ENCODE assay signal across 12 mouse cellular contexts in the genomic region with DNA sequence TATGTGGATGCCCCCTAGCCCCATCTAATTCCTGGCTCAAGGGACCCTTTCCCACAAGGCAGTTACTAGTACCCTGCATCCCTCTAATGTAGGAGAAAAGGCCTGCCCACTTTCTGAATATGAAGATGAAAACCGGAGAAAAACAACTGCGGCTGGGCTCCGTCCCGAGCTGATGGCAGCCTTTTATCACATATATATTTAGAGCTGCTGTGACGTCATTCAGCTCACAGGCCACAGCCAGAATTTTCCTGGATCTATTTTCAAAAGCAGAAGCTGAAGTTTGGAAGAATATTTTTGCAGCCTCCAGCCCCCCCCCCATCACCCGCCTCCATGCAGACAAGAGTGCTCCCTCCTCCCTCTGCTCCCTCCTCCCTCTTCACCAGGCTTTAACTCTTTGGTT. TPM values are rescaled to one million over a fixed set of nuclear protein-coding genes. Genes with fewer than 3 reads are reported as not detected.
DNase-seq lines count a peak whose midpoint lies in the region; ATAC-seq and TF ChIP-seq lines count a peak whose summit lies in the region.
"Had no signal": no experiment of that assay in that cellular context is flagged by ENCODE, and none has a peak within 500 bp of the region (broad histone marks: within the 10 kb centered on the region; RNA-seq: fewer than 3 reads in every experiment).

No protein-coding gene starts in this region.

- H3K4me1 ChIP-seq in hindbrain, postnatal 0 days (ENCODE audit: insufficient read depth, low read length): peaks cover 20% of the 10 kb centered on the region
- no peaks in the 10 kb centered on the region; the same call in 1 of the 2 replicates for H3K4me1 ChIP-seq in hindbrain, embryonic 11.5 days (replicated peaks; ENCODE audit: control insufficient read depth, insufficient read depth, low read length)
- H3K4me1 ChIP-seq in heart, embryonic 14.5 days (ENCODE audit: control insufficient read depth in 2 of 2, insufficient read depth in 2 of 2, low read length in 2 of 2): peaks cover 20 to 27% of the 10 kb centered on the region in 2 experiments

- WGBS in hindbrain, postnatal 0 days: 62% methylated on average over 6 of the region's 6 CpGs
- 84% methylated on average over 6 of the region's 6 CpGs for WGBS in hindbrain, embryonic 11.5 days
- WGBS in heart, embryonic 14.5 days: 6% methylated on average over 6 of the region's 6 CpGs
- 59% methylated on average over 6 of the region's 6 CpGs for WGBS in macrophage (ENCODE audit: missing documents)

- no peak overlapping the region for H3K4me3 ChIP-seq in hindbrain, postnatal 0 days (ENCODE audit: low read length)
- H3K4me3 ChIP-seq in hindbrain, embryonic 11.5 days (ENCODE audit: low read depth, low read length): no peak overlapping the region
- no peak overlapping the region for H3K4me3 ChIP-seq in heart, embryonic 14.5 days (ENCODE audit: control insufficient read depth in 1 of 2, insufficient read depth in 1 of 2, low read depth in 1 of 2, low read length in 2 of 2)
- no peak overlapping the region for H3K4me3 ChIP-seq in macrophage (ENCODE audit: inconsistent target)
- H3K4me3 ChIP-seq: erythroblast, embryonic 14.5 days; hindbrain, embryonic 13.5 days; liver, embryonic 15.5 days had no signal

- H3K4me2 ChIP-seq in hindbrain, postnatal 0 days (ENCODE audit: low read depth, low read length): no peak overlapping the region
- no peak overlapping the region for H3K4me2 ChIP-seq in hindbrain, embryonic 11.5 days (replicated peaks; ENCODE audit: low read depth, low read length)
- H3K4me2 ChIP-seq in heart, embryonic 14.5 days (ENCODE audit: low read length): peak overlapping the region; percentile 42
- H3K4me2 ChIP-seq: hindbrain, embryonic 13.5 days; liver, embryonic 15.5 days had no signal

- TF ChIP-seq CTCF in hindbrain, postnatal 0 days (IDR thresholded peaks at IDR 0.05; ENCODE audit: low read depth): no peak

- H3K27me3 ChIP-seq in hindbrain, postnatal 0 days (ENCODE audit: insufficient read depth, low read length): no peaks in the 10 kb centered on the region
- H3K27me3 ChIP-seq in hindbrain, embryonic 11.5 days (ENCODE audit: control insufficient read depth, insufficient read depth, low read length): no peaks in the 10 kb centered on the region
- no peaks in the 10 kb centered on the region for H3K27me3 ChIP-seq in heart, embryonic 14.5 days (ENCODE audit: control insufficient read depth, insufficient read depth, low read length)
- H3K27me3 ChIP-seq: hindbrain, embryonic 13.5 days; liver, embryonic 15.5 days had no signal

- peak; percentile 5 for DNase-seq in hindbrain, postnatal 0 days (ENCODE audit: low spot score)
- DNase-seq in hindbrain, embryonic 11.5 days (ENCODE audit: low spot score): no peak
- DNase-seq in urinary bladder, postnatal 14 days (ENCODE audit: low spot score): no peak
- no peak for DNase-seq in adrenal gland, postnatal 4 days (ENCODE audit: low spot score in 2 of 2)
- DNase-seq: kidney, postnatal 36 days; thymus, postnatal 25 days had no signal

- ATAC-seq in hindbrain, postnatal 0 days: no peak
- ATAC-seq in hindbrain, embryonic 11.5 days (ENCODE audit: low FRiP score): no peak
- ATAC-seq in frontal cortex, adult (ENCODE audit: low TSS enrichment): peak; percentile 60
- ATAC-seq in heart, embryonic 14.5 days (ENCODE audit: insufficient number of reproducible peaks, insufficient read depth, low FRiP score, low read depth): 0 out of 2 replicates have a peak, but pooled peaks have one; percentile 10

- 0 out of 2 replicates have a peak overlapping the region, but pooled peaks have one; percentile 9 for H3K9ac ChIP-seq in hindbrain, postnatal 0 days (replicated peaks; ENCODE audit: low read length)
- H3K9ac ChIP-seq in hindbrain, embryonic 11.5 days (ENCODE audit: low read depth, low read length): no peak overlapping the region
- H3K9ac ChIP-seq in heart, embryonic 14.5 days (ENCODE audit: low read length): peak overlapping the region; percentile 14; the same call in 1 of the 2 replicates
- H3K9ac ChIP-seq: hindbrain, embryonic 13.5 days; liver, embryonic 15.5 days had no signal

- H3K79me2 ChIP-seq in macrophage (ENCODE audit: inconsistent target): peaks cover 22% of the 10 kb centered on the region; the same call in 1 of the 2 replicates

- H3K9me3 ChIP-seq in hindbrain, postnatal 0 days (ENCODE audit: low read length): no peaks in the 10 kb centered on the region
- no peaks in the 10 kb centered on the region for H3K9me3 ChIP-seq in hindbrain, embryonic 11.5 days (ENCODE audit: control insufficient read depth, low read length)
- H3K9me3 ChIP-seq in heart, embryonic 14.5 days (ENCODE audit: control insufficient read depth, low read length): no peaks in the 10 kb centered on the region
- H3K9me3 ChIP-seq: hindbrain, embryonic 13.5 days; liver, embryonic 15.5 days had no signal

- peak overlapping the region; percentile 60; the same call in 1 of the 2 replicates for H3K27ac ChIP-seq in hindbrain, postnatal 0 days
- no peak overlapping the region for H3K27ac ChIP-seq in hindbrain, embryonic 11.5 days (ENCODE audit: low read depth, low read length)
- peak overlapping the region; percentile 31 to 63 for H3K27ac ChIP-seq in heart, embryonic 14.5 days (replicated peaks in 1 of 2; ENCODE audit: control insufficient read depth in 1 of 2, insufficient read depth in 1 of 2, low read depth in 2 of 2, low read length in 2 of 2)
- H3K27ac ChIP-seq in macrophage: peak overlapping the region; percentile 60; the same call in 1 of the 2 replicates
- H3K27ac ChIP-seq: hindbrain, embryonic 13.5 days; liver, embryonic 15.5 days had no signal

- no peaks in the 10 kb centered on the region for H3K36me3 ChIP-seq in hindbrain, postnatal 0 days (ENCODE audit: insufficient read depth, low read length)
- no peaks in the 10 kb centered on the region for H3K36me3 ChIP-seq in hindbrain, embryonic 11.5 days (ENCODE audit: control insufficient read depth, insufficient read depth, low read length)
- no peaks in the 10 kb centered on the region for H3K36me3 ChIP-seq in heart, embryonic 14.5 days (ENCODE audit: control insufficient read depth, insufficient read depth, low read length)
- peaks cover 39% of the 10 kb centered on the region for H3K36me3 ChIP-seq in macrophage (ENCODE audit: inconsistent target)
- H3K36me3 ChIP-seq: hindbrain, embryonic 13.5 days; liver, embryonic 15.5 days had no signal

RNA-seq across cellular contexts. Expression of a gene that starts 27.9 kb away (rescaled TPM):
- total RNA-seq in hindbrain, postnatal 0 days (2014; rRNA removed): 43.4 and 52.4 TPM in 2 replicates
- 21.6 and 23.9 TPM in 2 replicates for polyA plus RNA-seq in hindbrain, postnatal 0 days (2015; fragmentation: Nextera tagmentation; extraction: Ambion mirVana)
- 4.9 and 7.7 TPM in 2 replicates for polyA plus RNA-seq in hindbrain, embryonic 11.5 days (2014; fragmentation: Nextera tagmentation; extraction: Ambion mirVana)
- polyA plus RNA-seq in heart, embryonic 14.5 days (2014; fragmentation: Nextera tagmentation; extraction: Ambion mirVana): 0.15 and 0.42 TPM in 2 replicates
- 100 to 1,000 TPM in 8 of 26 experiments, 10 to 100 TPM in 18; 28.5 to 164 (median 75.8) TPM for total RNA-seq in macrophage (2018; cell fraction: chromatin; rRNA removed)
- total RNA-seq in macrophage (2018; cell fraction: cytosol; rRNA removed): 10 to 100 TPM in 12 of 26 experiments, 1 to 10 TPM in 14; 3.4 to 23.5 (median 9.3) TPM
- total RNA-seq in macrophage (2018; cell fraction: nucleus; rRNA removed): 10 to 100 TPM in 25 of 26 experiments, 1 to 10 TPM in 1; 4.9 to 86.6 (median 40.1) TPM
- polyA plus RNA-seq in macrophage (2018): 2.1 to 32.2 TPM (median 15.3 TPM) in 3 replicates
- total RNA-seq in adrenal gland, postnatal 4 days (2021): 1 to 10 TPM; 7.1 to 7.4 TPM
- polyA plus RNA-seq: erythroblast, embryonic 14.5 days had no signal

RNA-seq across cellular contexts. Expression of a gene that starts 30.1 kb away (rescaled TPM):
- total RNA-seq in hindbrain, postnatal 0 days (2014; rRNA removed): 3.5 and 3.8 TPM in 2 replicates
- polyA plus RNA-seq in hindbrain, postnatal 0 days (2015; fragmentation: Nextera tagmentation; extraction: Ambion mirVana): 2.6 and 3.0 TPM in 2 replicates
- 2.6 and 3.4 TPM in 2 replicates for polyA plus RNA-seq in hindbrain, embryonic 11.5 days (2014; fragmentation: Nextera tagmentation; extraction: Ambion mirVana)
- polyA plus RNA-seq in heart, embryonic 14.5 days (2014; fragmentation: Nextera tagmentation; extraction: Ambion mirVana): 6.4 and 6.5 TPM in 2 replicates
- 100 to 1,000 TPM in 25 of 26 experiments, 10 to 100 TPM in 1; 97.6 to 393 (median 163) TPM for total RNA-seq in macrophage (2018; cell fraction: chromatin; rRNA removed)
- total RNA-seq in macrophage (2018; cell fraction: cytosol; rRNA removed): 10 to 100 TPM; 38.9 to 83.3 (median 53.5) TPM
- 100 to 1,000 TPM in 14 of 26 experiments, 10 to 100 TPM in 12; 53.9 to 268 (median 112) TPM for total RNA-seq in macrophage (2018; cell fraction: nucleus; rRNA removed)
- 25.7 to 58.4 TPM (median 48.9 TPM) in 3 replicates for polyA plus RNA-seq in macrophage (2018)
- 10 to 100 TPM; 24.6 to 27.3 TPM for total RNA-seq in adrenal gland, postnatal 4 days (2021)

RNA-seq across cellular contexts. Expression of a gene that starts 36.3 kb away (rescaled TPM):
- 2.8 and 5.3 TPM in 2 replicates for total RNA-seq in hindbrain, postnatal 0 days (2014; rRNA removed)
- 8.6 and 8.8 TPM in 2 replicates for polyA plus RNA-seq in hindbrain, postnatal 0 days (2015; fragmentation: Nextera tagmentation; extraction: Ambion mirVana)
- polyA plus RNA-seq in hindbrain, embryonic 11.5 days (2014; fragmentation: Nextera tagmentation; extraction: Ambion mirVana): 2.8 and 6.5 TPM in 2 replicates
- polyA plus RNA-seq in heart, embryonic 14.5 days (2014; fragmentation: Nextera tagmentation; extraction: Ambion mirVana): 14.7 and 14.9 TPM in 2 replicates
- total RNA-seq in macrophage (2018; cell fraction: chromatin; rRNA removed): 100 to 1,000 TPM in 1 of 26 experiments, 10 to 100 TPM in 9, 1 to 10 TPM in 16; 1.3 to 159 (median 5.1) TPM
- total RNA-seq in macrophage (2018; cell fraction: cytosol; rRNA removed): 10 to 100 TPM in 4 of 26 experiments, 1 to 10 TPM in 18, under 1 TPM in 4; 0.51 to 54.5 (median 2.6) TPM
- total RNA-seq in macrophage (2018; cell fraction: nucleus; rRNA removed): 100 to 1,000 TPM in 2 of 26 experiments, 10 to 100 TPM in 10, 1 to 10 TPM in 12, under 1 TPM in 2; 0.89 to 189 (median 6.5) TPM
- polyA plus RNA-seq in macrophage (2018): 0.10 to 1.4 TPM (median 0.29 TPM) in 3 replicates
- total RNA-seq in adrenal gland, postnatal 4 days (2021): 10 to 100 TPM; 17.8 to 22.5 TPM

Comparison
In these comparisons a context has a peak if more than half of its experiments do, and no peak if none do; other contexts are left out.
1. ATAC-seq: peak in frontal cortex, adult (single experiment) and heart, embryonic 14.5 days (single experiment); none in hindbrain, postnatal 0 days (single experiment) and hindbrain, embryonic 11.5 days (single experiment).